ENCODE assay signal across 15 mouse cellular contexts in the genomic region with DNA sequence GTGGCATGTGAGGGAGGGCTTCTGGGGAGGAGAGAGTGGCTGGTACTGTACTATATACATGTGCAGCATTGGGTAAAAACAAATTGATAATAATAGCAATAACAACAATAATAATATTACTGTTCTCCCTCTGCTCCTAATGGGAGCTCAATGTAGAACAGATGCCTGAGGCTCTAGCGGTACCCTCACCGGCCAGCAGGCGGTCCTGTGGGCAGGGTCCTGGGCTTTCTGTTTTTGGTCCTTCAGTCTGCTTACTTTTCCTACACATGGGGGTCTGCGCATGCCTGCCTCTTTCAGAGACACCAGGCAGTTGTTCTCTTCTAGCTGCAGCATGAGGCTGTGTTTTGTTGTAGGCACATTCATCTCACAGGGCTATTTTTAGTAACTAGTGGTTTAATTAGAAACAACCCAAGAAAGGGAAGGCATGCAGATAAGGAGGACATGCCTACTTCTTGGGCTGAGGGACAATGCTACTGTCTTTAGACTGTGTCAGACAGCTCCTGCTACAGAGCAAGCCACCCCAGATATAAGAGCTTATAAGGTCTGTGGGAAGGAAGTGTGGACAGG. TPM values are rescaled to one million over a fixed set of nuclear protein-coding genes. Genes with fewer than 3 reads are reported as not detected.
A peak's percentile ranks its signal among the peaks of the same experiment; 100 is the strongest.
DNase-seq lines count a peak whose midpoint lies in the region; ATAC-seq and TF ChIP-seq lines count a peak whose summit lies in the region.
"Had no signal": no experiment of that assay in that cellular context is flagged by ENCODE, and none has a peak within 500 bp of the region (broad histone marks: within the 10 kb centered on the region; RNA-seq: fewer than 3 reads in every experiment).

No protein-coding gene starts in this region.

- TF ChIP-seq CTCF in midbrain, postnatal 0 days (IDR thresholded peaks at IDR 0.05): peak; percentile 31; the same call in 1 of the 2 replicates
- no peak for TF ChIP-seq CTCF in olfactory bulb, adult 2 months (IDR thresholded peaks at IDR 0.05; ENCODE audit: insufficient read depth, low read depth, low read length)

- H3K27me3 ChIP-seq in forebrain, embryonic 13.5 days: no peaks in the 10 kb centered on the region
- H3K27me3 ChIP-seq in forebrain, embryonic 14.5 days (replicated peaks; ENCODE audit: control insufficient read depth, insufficient read depth, low read length): no peaks in the 10 kb centered on the region
- no peaks in the 10 kb centered on the region for H3K27me3 ChIP-seq in heart, embryonic 13.5 days (replicated peaks)
- no peaks in the 10 kb centered on the region for H3K27me3 ChIP-seq in midbrain, postnatal 0 days (ENCODE audit: insufficient read depth, low read length)
- no peaks in the 10 kb centered on the region for H3K27me3 ChIP-seq in midbrain, embryonic 13.5 days
- H3K27me3 ChIP-seq: lung, embryonic 15.5 days had no signal

- H3K4me1 ChIP-seq in forebrain, embryonic 13.5 days: peaks cover 21% of the 10 kb centered on the region
- peaks cover 10% of the 10 kb centered on the region for H3K4me1 ChIP-seq in forebrain, embryonic 14.5 days (ENCODE audit: control insufficient read depth, insufficient read depth, low read length)
- peaks cover 61% of the 10 kb centered on the region for H3K4me1 ChIP-seq in heart, embryonic 13.5 days
- peaks cover 7% of the 10 kb centered on the region; the same call in 1 of the 2 replicates for H3K4me1 ChIP-seq in midbrain, postnatal 0 days (ENCODE audit: insufficient read depth, low read length)
- H3K4me1 ChIP-seq in midbrain, embryonic 13.5 days (replicated peaks): peaks cover 13% of the 10 kb centered on the region
- H3K4me1 ChIP-seq in olfactory bulb, adult 2 months (ENCODE audit: control insufficient read depth, insufficient read depth, low read length): peaks cover 40% of the 10 kb centered on the region

- no peak overlapping the region for H3K9ac ChIP-seq in forebrain, embryonic 13.5 days
- H3K9ac ChIP-seq in forebrain, embryonic 14.5 days (ENCODE audit: low read length): no peak overlapping the region
- peak overlapping the region; percentile 44; the same call in 1 of the 2 replicates for H3K9ac ChIP-seq in heart, embryonic 13.5 days
- no peak overlapping the region for H3K9ac ChIP-seq in midbrain, postnatal 0 days (replicated peaks; ENCODE audit: low read length, poor library complexity, severe bottlenecking)
- no peak overlapping the region for H3K9ac ChIP-seq in midbrain, embryonic 13.5 days (replicated peaks)
- H3K9ac ChIP-seq: lung, embryonic 15.5 days had no signal

- TF ChIP-seq POLR2A in olfactory bulb, adult 2 months (IDR thresholded peaks at IDR 0.05; ENCODE audit: insufficient read depth, low read depth, low read length): no peak

- peak overlapping the region; percentile 40; the same call in 1 of the 2 replicates for H3K27ac ChIP-seq in forebrain, embryonic 13.5 days
- H3K27ac ChIP-seq in forebrain, embryonic 14.5 days (ENCODE audit: low read depth, low read length): no peak overlapping the region
- H3K27ac ChIP-seq in heart, embryonic 13.5 days (replicated peaks): peak overlapping the region; percentile 74
- peak overlapping the region; percentile 26; the same call in 1 of the 2 replicates for H3K27ac ChIP-seq in midbrain, postnatal 0 days (ENCODE audit: low read depth, low read length)
- no peak overlapping the region for H3K27ac ChIP-seq in midbrain, embryonic 13.5 days
- H3K27ac ChIP-seq in olfactory bulb, adult 2 months (ENCODE audit: insufficient read depth, low read depth, low read length): peak overlapping the region; percentile 42
- H3K27ac ChIP-seq: hindbrain, embryonic 10.5 days; lung, embryonic 15.5 days had no signal

- no peak overlapping the region for H3K4me2 ChIP-seq in forebrain, embryonic 13.5 days
- no peak overlapping the region for H3K4me2 ChIP-seq in forebrain, embryonic 14.5 days (ENCODE audit: low read length)
- peak overlapping the region; percentile 41 for H3K4me2 ChIP-seq in heart, embryonic 13.5 days
- no peak overlapping the region for H3K4me2 ChIP-seq in midbrain, postnatal 0 days (ENCODE audit: low read depth, low read length, poor library complexity, severe bottlenecking)
- no peak overlapping the region for H3K4me2 ChIP-seq in midbrain, embryonic 13.5 days (replicated peaks)
- H3K4me2 ChIP-seq: lung, embryonic 15.5 days had no signal

- no peaks in the 10 kb centered on the region for H3K9me3 ChIP-seq in forebrain, embryonic 13.5 days (replicated peaks)
- no peaks in the 10 kb centered on the region; the same call in 1 of the 2 replicates for H3K9me3 ChIP-seq in forebrain, embryonic 14.5 days (replicated peaks; ENCODE audit: control insufficient read depth, low read length)
- no peaks in the 10 kb centered on the region for H3K9me3 ChIP-seq in heart, embryonic 13.5 days
- H3K9me3 ChIP-seq in midbrain, postnatal 0 days (ENCODE audit: low read length): no peaks in the 10 kb centered on the region
- H3K9me3 ChIP-seq in midbrain, embryonic 13.5 days: no peaks in the 10 kb centered on the region
- H3K9me3 ChIP-seq: hindbrain, embryonic 10.5 days; lung, embryonic 15.5 days had no signal

- intact Hi-C loops in heart, postnatal 25 days (cut with DNase I): loop anchor here (5.0 to 10.0 kb wide), 3 partner anchors 162 to 329 kb away; a partner anchor contains a TSS

- peaks cover 24% of the 10 kb centered on the region for H3K36me3 ChIP-seq in forebrain, embryonic 13.5 days (ENCODE audit: poor library complexity, severe bottlenecking)
- H3K36me3 ChIP-seq in forebrain, embryonic 14.5 days (ENCODE audit: control insufficient read depth, insufficient read depth, low read length): peaks cover 13% of the 10 kb centered on the region
- H3K36me3 ChIP-seq in heart, embryonic 13.5 days: peaks cover 15% of the 10 kb centered on the region; the same call in 1 of the 2 replicates
- no peaks in the 10 kb centered on the region for H3K36me3 ChIP-seq in midbrain, postnatal 0 days (ENCODE audit: insufficient read depth, low read length)
- H3K36me3 ChIP-seq in midbrain, embryonic 13.5 days: peaks cover 23% of the 10 kb centered on the region
- H3K36me3 ChIP-seq: lung, embryonic 15.5 days had no signal

- H3K4me3 ChIP-seq in forebrain, embryonic 13.5 days: no peak overlapping the region
- H3K4me3 ChIP-seq in forebrain, embryonic 14.5 days (ENCODE audit: low read depth, low read length): no peak overlapping the region
- H3K4me3 ChIP-seq in heart, embryonic 13.5 days: 0 out of 2 replicates have a peak overlapping the region, but pooled peaks have one; percentile 9
- no peak overlapping the region for H3K4me3 ChIP-seq in midbrain, postnatal 0 days (ENCODE audit: low read depth, low read length)
- no peak overlapping the region for H3K4me3 ChIP-seq in midbrain, embryonic 13.5 days (replicated peaks)
- no peak overlapping the region for H3K4me3 ChIP-seq in olfactory bulb, adult 2 months (ENCODE audit: insufficient read depth, low read depth, low read length)
- H3K4me3 ChIP-seq: hindbrain, embryonic 10.5 days; lung, embryonic 15.5 days had no signal

- WGBS in forebrain, embryonic 13.5 days: 86% methylated on average over 4 of the region's 4 CpGs
- 70% methylated on average over 4 of the region's 4 CpGs for WGBS in forebrain, embryonic 14.5 days
- WGBS in heart, embryonic 13.5 days: 40% methylated on average over 4 of the region's 4 CpGs
- 87% methylated on average over 4 of the region's 4 CpGs for WGBS in midbrain, postnatal 0 days
- WGBS in midbrain, embryonic 13.5 days: 77% methylated on average over 4 of the region's 4 CpGs
- 48% methylated on average over 4 of the region's 4 CpGs for WGBS in olfactory bulb, adult 2 months

- no peak for DNase-seq in forebrain, embryonic 14.5 days (ENCODE audit: low spot score)
- DNase-seq in heart, postnatal 25 days (ENCODE audit: low spot score): no peak
- no peak for DNase-seq in midbrain, postnatal 0 days (ENCODE audit: low spot score)
- DNase-seq in urinary bladder, postnatal 25 days (ENCODE audit: low spot score): no peak
- DNase-seq: adrenal gland, postnatal 25 days; cerebellum, adult 11-12 months; kidney, adult 18-20 months; thymus, adult 2 months had no signal

- ATAC-seq in forebrain, embryonic 13.5 days: no peak
- ATAC-seq in forebrain, embryonic 14.5 days: no peak
- ATAC-seq in heart, embryonic 13.5 days (ENCODE audit: extremely low read depth, insufficient number of reproducible peaks, low FRiP score, low TSS enrichment): peak; percentile 34; the same call in 1 of the 2 replicates
- ATAC-seq in midbrain, postnatal 0 days (ENCODE audit: low FRiP score): no peak
- no peak for ATAC-seq in midbrain, embryonic 13.5 days
- ATAC-seq: midbrain, embryonic 16.5 days had no signal

RNA-seq across cellular contexts. Expression of a gene that starts 22.8 kb away (rescaled TPM):
- 51.3 and 52.5 TPM in 2 replicates for polyA plus RNA-seq in forebrain, embryonic 13.5 days (2015; fragmentation: Nextera tagmentation; extraction: Ambion mirVana)
- polyA plus RNA-seq in forebrain, embryonic 14.5 days (2014; fragmentation: Nextera tagmentation; extraction: Ambion mirVana): 33.5 and 37.2 TPM in 2 replicates
- 24.4 and 25.8 TPM in 2 replicates for polyA plus RNA-seq in heart, embryonic 13.5 days (2015; fragmentation: Nextera tagmentation; extraction: Ambion mirVana)
- 10 to 100 TPM; 27.4 to 30.6 TPM for total RNA-seq in heart, postnatal 25 days (2021)
- 77.6 and 84.2 TPM in 2 replicates for total RNA-seq in midbrain, postnatal 0 days (2014; rRNA removed)
- 65.6 and 73.6 TPM in 2 replicates for polyA plus RNA-seq in midbrain, postnatal 0 days (2015; fragmentation: Nextera tagmentation; extraction: Ambion mirVana)
- polyA plus RNA-seq in midbrain, embryonic 13.5 days (2015; fragmentation: Nextera tagmentation; extraction: Ambion mirVana): 45.5 and 46.5 TPM in 2 replicates
- polyA plus RNA-seq in olfactory bulb, adult 2 months (2012; ENCODE audit: insufficient read depth, insufficient read length, low replicate concordance, missing spikeins): not detected in 2 replicates

RNA-seq across cellular contexts. Expression of a gene that starts 47.9 kb away (rescaled TPM):
- polyA plus RNA-seq in forebrain, embryonic 13.5 days (2015; fragmentation: Nextera tagmentation; extraction: Ambion mirVana): not detected in 2 replicates
- polyA plus RNA-seq in forebrain, embryonic 14.5 days (2014; fragmentation: Nextera tagmentation; extraction: Ambion mirVana): not detected in 2 replicates
- 0.24 and 0.47 TPM in 2 replicates for polyA plus RNA-seq in heart, embryonic 13.5 days (2015; fragmentation: Nextera tagmentation; extraction: Ambion mirVana)
- total RNA-seq in heart, postnatal 25 days (2021): 1 to 10 TPM; 4.2 to 5.2 TPM
- total RNA-seq in midbrain, postnatal 0 days (2014; rRNA removed): 0.44 and 0.71 TPM in 2 replicates
- 0.10 and 0.34 TPM in 2 replicates for polyA plus RNA-seq in midbrain, postnatal 0 days (2015; fragmentation: Nextera tagmentation; extraction: Ambion mirVana)
- not detected in 2 replicates for polyA plus RNA-seq in midbrain, embryonic 13.5 days (2015; fragmentation: Nextera tagmentation; extraction: Ambion mirVana)
- not detected in 2 replicates for polyA plus RNA-seq in olfactory bulb, adult 2 months (2012; ENCODE audit: insufficient read depth, insufficient read length, low replicate concordance, missing spikeins)
- polyA plus RNA-seq: midbrain, embryonic 16.5 days had no signal

Comparison
In these comparisons a context has a peak if more than half of its experiments do, and no peak if none do; other contexts are left out.
1. H3K27ac ChIP-seq: peak in forebrain, embryonic 13.5 days (single experiment), heart, embryonic 13.5 days (single experiment), midbrain, postnatal 0 days (single experiment) and olfactory bulb, adult 2 months (single experiment); none in forebrain, embryonic 14.5 days (single experiment) and midbrain, embryonic 13.5 days (single experiment).